Mouse (Mus musculus) liver, embryonic 16.5 days (tissue): ENCODE results near the gene Anxa4. TPM values are rescaled to one million over a fixed set of nuclear protein-coding genes. Genes with fewer than 3 reads are reported as not detected.

ENCODE experiments used
- ATAC-seq: fragments of 200-750 bp; cut with Nextera tagmentation; 2 replicates; pipeline ENCODE4 v1.8.0; 2017; ENCODE audit warnings: low read depth, mild to moderate bottlenecking, moderate number of reproducible peaks, moderate library complexity
- H3K27ac ChIP-seq: fragments of 300-500 bp; sonication (generic); 2 replicates; pipeline ENCODE4 v1.5.1; 2014; ENCODE audit warnings: mild to moderate bottlenecking, low read length
- H3K27me3 ChIP-seq: fragments of 300-500 bp; sonication (generic); 2 replicates; pipeline ENCODE4 v1.6.1; 2014; ENCODE audit warnings: low read depth, low read length, mixed read lengths; ENCODE audit not compliant: control insufficient read depth, insufficient read depth
- H3K36me3 ChIP-seq: fragments of 300-500 bp; sonication (generic); 2 replicates; pipeline ENCODE4 v1.6.1; 2014; ENCODE audit warnings: mild to moderate bottlenecking; ENCODE audit not compliant: control insufficient read depth, insufficient read depth
- H3K4me1 ChIP-seq: fragments of 300-500 bp; sonication (generic); 2 replicates; pipeline ENCODE4 v1.6.1; 2014; ENCODE audit warnings: low read depth, low read length, mixed read lengths; ENCODE audit not compliant: control insufficient read depth
- H3K4me2 ChIP-seq: fragments of 300-500 bp; sonication (generic); 2 replicates; pipeline ENCODE4 v1.6.1; 2014; ENCODE audit warnings: low read depth, low read length, mixed read lengths
- H3K4me3 ChIP-seq: fragments of 300-500 bp; sonication (generic); 2 replicates; pipeline ENCODE4 v1.5.1; 2014; ENCODE audit warnings: low read depth, mild to moderate bottlenecking, low read length
- H3K9ac ChIP-seq: fragments of 300-500 bp; sonication (generic); 2 replicates; pipeline ENCODE4 v1.6.1; 2014; ENCODE audit warnings: low read depth, low read length
- H3K9me3 ChIP-seq: fragments of 300-500 bp; sonication (generic); replicated peaks from 2 replicates; pipeline ENCODE4 v1.6.1; 2016; ENCODE audit warnings: low read length; ENCODE audit not compliant: control insufficient read depth
- WGBS: fragments of 180-500 bp; shearing (Covaris S2); extraction: QIAGEN DNeasy Blood & Tissue Kit; methylation state at CpG from one replicate; pipeline ENCODE4 v1.1.7; 2014; ENCODE audit not compliant: insufficient replicate concordance; 5-methylcytosine and 5-hydroxymethylcytosine counted together
- polyA plus RNA-seq: library from polyadenylated mRNA; unstranded; fragments of >200 nt; fragmentation: Nextera tagmentation; extraction: Ambion mirVana; gene quantifications from 2 replicates; pipeline ENCODE4 v1.2.1, GENCODE M21; 2015

Gene Anxa4
- polyA plus RNA-seq, 1 experiment from 2014 or later, result 45.5 TPM

GRCm38 (mm10) chr6:86721977-86722376 lies 71.4 kb downstream of the Anxa4 start:
- Histone ChIP-seq H3K27me3 (no peaks in the 10 kb centered on the region), H3K9me3 (no peaks in the 10 kb centered on the region), H3K27ac (no peak overlapping the region), H3K4me3 (no peak overlapping the region), H3K36me3 (no peaks in the 10 kb centered on the region), H3K4me2 (no peak overlapping the region), H3K4me1 (no peaks in the 10 kb centered on the region), H3K9ac (no peak overlapping the region)
- 85% methylated on average over 3 of the region's 3 CpGs for WGBS
- no peak for ATAC-seq

- 82% methylated on average over 4 of the region's 4 CpGs for WGBS
- ATAC-seq, result no peak
- H3K9me3 ChIP-seq, result no peaks in the 10 kb centered on the region
- H3K27me3 ChIP-seq, result no peaks in the 10 kb centered on the region
- no peak overlapping the region for H3K27ac ChIP-seq
- no peaks in the 10 kb centered on the region for H3K4me1 ChIP-seq
- no peaks in the 10 kb centered on the region for H3K36me3 ChIP-seq
- H3K4me3 ChIP-seq, result no peak overlapping the region
- no peak overlapping the region for H3K4me2 ChIP-seq
- no peak overlapping the region for H3K9ac ChIP-seq
Observed at GRCm38 (mm10) chr6:86708072-86708774, 85.2 kb downstream of the Anxa4 start.

- Histone ChIP-seq H3K4me2 (no peak overlapping the region), H3K9me3 (no peaks in the 10 kb centered on the region), H3K27me3 (no peaks in the 10 kb centered on the region), H3K4me1 (no peaks in the 10 kb centered on the region), H3K4me3 (no peak overlapping the region), H3K9ac (no peak overlapping the region), H3K27ac (peak overlapping the region; percentile 54; the same call in 1 of the 2 replicates), H3K36me3 (0 out of 2 replicates have a peak, but pooled peaks cover 2% of the 10 kb centered on the region)
- WGBS, result 69% methylated on average over 9 of the region's 9 CpGs
- ATAC-seq, result peak; percentile 75
Observed at GRCm38 (mm10) chr6:86702577-86702976, 90.8 kb downstream of the Anxa4 start.

GRCm38 (mm10) chr6:86697903-86698302 lies 95.5 kb downstream of the Anxa4 start:
- no peaks in the 10 kb centered on the region for H3K27me3 ChIP-seq
- no peak overlapping the region for H3K4me2 ChIP-seq
- no peak overlapping the region for H3K27ac ChIP-seq
- 52% methylated on average over 6 of the region's 6 CpGs for WGBS
- H3K9me3 ChIP-seq, result no peaks in the 10 kb centered on the region
- no peak overlapping the region for H3K4me3 ChIP-seq
- H3K4me1 ChIP-seq, result no peaks in the 10 kb centered on the region
- peak; percentile 56 for ATAC-seq
- 0 out of 2 replicates have a peak, but pooled peaks cover 2% of the 10 kb centered on the region for H3K36me3 ChIP-seq
- no peak overlapping the region for H3K9ac ChIP-seq

- no peaks in the 10 kb centered on the region for H3K4me1 ChIP-seq
- no peak overlapping the region for H3K4me3 ChIP-seq
- no peak for ATAC-seq
- no peaks in the 10 kb centered on the region for H3K9me3 ChIP-seq
- 85% methylated on average over 10 of the region's 10 CpGs for WGBS
- H3K4me2 ChIP-seq, result no peak overlapping the region
- no peak overlapping the region for H3K9ac ChIP-seq
- 0 out of 2 replicates have a peak, but pooled peaks cover 2% of the 10 kb centered on the region for H3K36me3 ChIP-seq
- no peak overlapping the region for H3K27ac ChIP-seq
- H3K27me3 ChIP-seq, result no peaks in the 10 kb centered on the region
Observed at GRCm38 (mm10) chr6:86696213-86696612, 97.2 kb downstream of the Anxa4 start.

- H3K27me3 ChIP-seq, result no peaks in the 10 kb centered on the region
- no peak overlapping the region for H3K4me3 ChIP-seq
- ATAC-seq, result no peak
- H3K4me2 ChIP-seq, result no peak overlapping the region
- no peaks in the 10 kb centered on the region for H3K36me3 ChIP-seq
- peaks cover 6% of the 10 kb centered on the region for H3K4me1 ChIP-seq
- H3K9me3 ChIP-seq, result no peaks in the 10 kb centered on the region
- H3K9ac ChIP-seq, result no peak overlapping the region
- no peak overlapping the region for H3K27ac ChIP-seq
Observed at GRCm38 (mm10) chr6:86694465-86694864, 98.9 kb downstream of the Anxa4 start.

GRCm38 (mm10) chr6:86689671-86690070 lies 103.7 kb downstream of the Anxa4 start:
- Histone ChIP-seq H3K4me1 (peaks cover 11% of the 10 kb centered on the region), H3K36me3 (no peaks in the 10 kb centered on the region), H3K4me3 (no peak overlapping the region), H3K27ac (no peak overlapping the region), H3K9ac (no peak overlapping the region), H3K4me2 (no peak overlapping the region), H3K9me3 (no peaks in the 10 kb centered on the region), H3K27me3 (no peaks in the 10 kb centered on the region)
- peak; percentile 62; the same call in 1 of the 2 replicates for ATAC-seq
- 48% methylated on average over 3 of the region's 3 CpGs for WGBS

- no peak overlapping the region for H3K4me2 ChIP-seq
- no peaks in the 10 kb centered on the region for H3K9me3 ChIP-seq
- WGBS, result 56% methylated on average over 1 of the region's 1 CpGs
- H3K27me3 ChIP-seq, result no peaks in the 10 kb centered on the region
- H3K36me3 ChIP-seq, result peaks cover 2% of the 10 kb centered on the region; the same call in 1 of the 2 replicates
- no peak overlapping the region for H3K4me3 ChIP-seq
- no peak overlapping the region for H3K9ac ChIP-seq
- H3K4me1 ChIP-seq, result peaks cover 17% of the 10 kb centered on the region
- no peak overlapping the region for H3K27ac ChIP-seq
- ATAC-seq, result no peak
Observed at GRCm38 (mm10) chr6:86686971-86687370, 106.4 kb downstream of the Anxa4 start.
